Mouse (Mus musculus) kidney, postnatal 0 days (tissue): ENCODE results near the gene Lgals3bp. TPM values are rescaled to one million over a fixed set of nuclear protein-coding genes. Genes with fewer than 3 reads are reported as not detected.

ENCODE experiments used
- ATAC-seq: fragments of 200-750 bp; cut with Nextera tagmentation; replicated peaks from 2 replicates; pipeline ENCODE4 v1.8.0; 2017; ENCODE audit warnings: low read depth, moderate number of reproducible peaks, moderate TSS enrichment, moderate library complexity; ENCODE audit not compliant: low FRiP score
- DNase-seq: peaks from one replicate; pipeline ENCODE4 v3.0.0-alpha.2; 2016; ENCODE audit warnings: low spot score
- H3K27ac ChIP-seq: fragments of 300-500 bp; sonication (generic); 2 replicates; pipeline ENCODE4 v1.5.1; 2014; ENCODE audit warnings: mild to moderate bottlenecking
- H3K27me3 ChIP-seq: fragments of 300-500 bp; sonication (generic); 2 replicates; pipeline ENCODE4 v1.6.1; 2014; ENCODE audit warnings: low read length, mixed read lengths; ENCODE audit not compliant: insufficient read depth
- H3K36me3 ChIP-seq: fragments of 300-500 bp; sonication (generic); 2 replicates; pipeline ENCODE4 v1.6.1; 2014; ENCODE audit warnings: low read length, mixed read lengths; ENCODE audit not compliant: insufficient read depth
- H3K4me1 ChIP-seq: fragments of 300-500 bp; sonication (generic); replicated peaks from 2 replicates; pipeline ENCODE4 v1.6.1; 2014; ENCODE audit warnings: antibody characterized with exemption, low read length, mixed read lengths; ENCODE audit not compliant: insufficient read depth
- H3K4me2 ChIP-seq: fragments of 300-500 bp; sonication (generic); 2 replicates; pipeline ENCODE4 v1.6.1; 2014; ENCODE audit warnings: mild to moderate bottlenecking, low read length, moderate library complexity, mixed read lengths
- H3K4me3 ChIP-seq: fragments of 300-500 bp; sonication (generic); replicated peaks from 2 replicates; pipeline ENCODE4 v1.5.1; 2014; ENCODE audit warnings: low read depth, low read length
- H3K9ac ChIP-seq: fragments of 300-500 bp; sonication (generic); 2 replicates; pipeline ENCODE4 v1.6.1; 2014; ENCODE audit warnings: low read depth, low read length
- H3K9me3 ChIP-seq: fragments of 300-500 bp; sonication (generic); replicated peaks from 2 replicates; pipeline ENCODE4 v1.6.1; 2016; ENCODE audit warnings: low read length, inconsistent platforms, mixed read lengths
- CTCF ChIP-seq: IDR thresholded peaks from 2 replicates; pipeline ENCODE4 v1.5.1; 2016; ENCODE audit warnings: antibody characterized with exemption, low read depth, mild to moderate bottlenecking, moderate library complexity
- whole genome bisulfite sequencing: fragments of 180-500 bp; shearing (Covaris S2); extraction: QIAGEN DNeasy Blood & Tissue Kit; methylation state at CpG from one replicate; pipeline ENCODE4 v1.1.7; 2014; 5-methylcytosine and 5-hydroxymethylcytosine counted together
- polyA plus RNA-seq: library from polyadenylated mRNA; unstranded; fragments of >200 nt; fragmentation: Nextera tagmentation; extraction: Ambion mirVana; gene quantifications from 2 replicates; pipeline ENCODE4 v1.2.1, GENCODE M21; 2015

Lgals3bp gene
- polyA plus RNA-seq, 1 experiment from 2014 or later = 80.3 TPM

GRCm38 (mm10) chr11:118431100-118431948 is 29.4 kb upstream of the Lgals3bp start:
- no peak for TF ChIP-seq CTCF
- ATAC-seq = no peak
- Histone ChIP-seq H3K9ac (no peak overlapping the region), H3K9me3 (no peaks in the 10 kb centered on the region), H3K36me3 (no peaks in the 10 kb centered on the region), H3K27me3 (no peaks in the 10 kb centered on the region), H3K4me3 (no peak overlapping the region), H3K4me1 (peaks cover 18% of the 10 kb centered on the region; the same call in 1 of the 2 replicates), H3K27ac (0 out of 2 replicates have a peak overlapping the region, but pooled peaks have one; percentile 61), H3K4me2 (no peak overlapping the region)
- DNase-seq = no peak
- 80% methylated on average over 16 of the region's 16 CpGs for WGBS

- H3K36me3 ChIP-seq = no peaks in the 10 kb centered on the region
- 30% methylated on average over 4 of the region's 4 CpGs for WGBS
- H3K27ac ChIP-seq = peak overlapping the region; percentile 64
- no peak for DNase-seq
- peak overlapping the region; percentile 39; the same call in 1 of the 2 replicates for H3K4me2 ChIP-seq
- H3K4me3 ChIP-seq = no peak overlapping the region
- H3K27me3 ChIP-seq = no peaks in the 10 kb centered on the region
- TF ChIP-seq CTCF = no peak
- H3K9ac ChIP-seq = peak overlapping the region; percentile 19; the same call in 1 of the 2 replicates
- peaks cover 18% of the 10 kb centered on the region; the same call in 1 of the 2 replicates for H3K4me1 ChIP-seq
- no peaks in the 10 kb centered on the region for H3K9me3 ChIP-seq
- no peak for ATAC-seq
Measured at GRCm38 (mm10) chr11:118430291-118430885, 28.5 kb upstream of the Lgals3bp start.

- ATAC-seq = no peak
- 30% methylated on average over 8 of the region's 8 CpGs for WGBS
- peak overlapping the region; percentile 64 for H3K27ac ChIP-seq
- H3K4me3 ChIP-seq = peak overlapping the region; percentile 26
- no peaks in the 10 kb centered on the region for H3K27me3 ChIP-seq
- 0 out of 2 replicates have a peak overlapping the region, but pooled peaks have one; percentile 50 for H3K9ac ChIP-seq
- no peaks in the 10 kb centered on the region for H3K36me3 ChIP-seq
- no peak for DNase-seq
- no peak for TF ChIP-seq CTCF
- H3K4me1 ChIP-seq = peaks cover 16% of the 10 kb centered on the region; the same call in 1 of the 2 replicates
- H3K9me3 ChIP-seq = no peaks in the 10 kb centered on the region
- H3K4me2 ChIP-seq = peak overlapping the region; percentile 56
Measured at GRCm38 (mm10) chr11:118428944-118429709, 27.2 kb upstream of the Lgals3bp start.

- peak; percentile 19; the same call in 1 of the 2 replicates for ATAC-seq
- Histone ChIP-seq H3K4me2 (peak overlapping the region; percentile 56), H3K27ac (peak overlapping the region; percentile 64), H3K4me3 (peak overlapping the region; percentile 26), H3K9ac (peak overlapping the region; percentile 50), H3K4me1 (peaks cover 14% of the 10 kb centered on the region; the same call in 1 of the 2 replicates), H3K27me3 (no peaks in the 10 kb centered on the region), H3K36me3 (no peaks in the 10 kb centered on the region), H3K9me3 (no peaks in the 10 kb centered on the region)
- 3% methylated on average over 11 of the region's 11 CpGs for WGBS
- DNase-seq = peak; percentile 59
- TF ChIP-seq CTCF = no peak
Measured at GRCm38 (mm10) chr11:118428460-118428868, 26.6 kb upstream of the Lgals3bp start.

GRCm38 (mm10) chr11:118427986-118428385 is 26.1 kb upstream of the Lgals3bp start, which contains the start of gene C1qtnf1:
Gene C1qtnf1, plus strand, starts transcription at chr11:118428203.
- Histone ChIP-seq H3K4me1 (peaks cover 14% of the 10 kb centered on the region; the same call in 1 of the 2 replicates), H3K27ac (peak within 1 kb of the TSS; percentile 64)

More at GRCm38 (mm10) chr11:118427986-118428385, 26.1 kb upstream of the Lgals3bp start, which contains the start of gene C1qtnf1:
- Histone ChIP-seq H3K36me3 (no peaks in the 10 kb centered on the region), H3K27me3 (no peaks in the 10 kb centered on the region), H3K9me3 (no peaks in the 10 kb centered on the region), H3K4me3 (peak within 1 kb of the TSS; percentile 26), H3K9ac (peak within 1 kb of the TSS; percentile 50), H3K4me2 (peak within 1 kb of the TSS; percentile 56)
- WGBS = 1% methylated on average over 8 of the region's 8 CpGs
- TF ChIP-seq CTCF = no peak
- DNase-seq = peak; percentile 76
- no peak for ATAC-seq
